Mouse (Mus musculus) bone marrow, adult 2 months (tissue): ENCODE results near the gene Vash1.

ENCODE experiments used
- CTCF ChIP-seq: fragments of 200-500 bp; IDR thresholded peaks from 2 replicates; pipeline ENCODE4 v1.5.1; 2011; ENCODE audit warnings: low read length, control low read depth; ENCODE audit not compliant: control insufficient read depth, insufficient read depth
- POLR2A ChIP-seq: fragments of 200-500 bp; IDR thresholded peaks from 2 replicates; pipeline ENCODE4 v1.6.1; 2011; ENCODE audit warnings: low read depth, mild to moderate bottlenecking, control low read depth, low read length, borderline replicate concordance; ENCODE audit not compliant: control insufficient read depth

DNA sequence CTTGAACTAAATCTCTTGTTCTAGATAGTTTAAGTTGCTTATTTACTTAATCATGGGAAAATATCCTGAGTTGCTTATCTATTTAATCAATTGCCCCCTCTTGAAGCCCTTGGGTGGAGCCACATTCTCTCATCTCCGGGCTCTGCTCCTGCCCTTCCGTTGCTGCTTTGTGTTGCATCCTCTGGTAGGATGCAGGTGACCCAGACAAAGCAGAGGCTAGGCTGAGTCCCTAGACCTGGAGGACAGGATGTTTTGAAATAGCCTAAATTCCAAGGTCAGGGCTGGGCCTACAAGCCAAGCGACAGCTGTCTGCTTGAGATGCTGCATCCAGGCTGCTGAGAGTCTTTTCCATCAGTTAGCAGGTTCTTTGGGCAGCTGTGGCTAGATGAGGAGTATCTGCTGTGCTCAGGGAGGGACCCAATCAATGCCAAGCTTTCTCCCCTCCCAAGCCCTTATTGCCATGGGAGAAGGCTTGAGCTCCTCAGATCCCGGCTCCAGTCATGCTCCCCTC lies 9.0 kb downstream of the Vash1 start:
- TF ChIP-seq CTCF = no peak
- TF ChIP-seq POLR2A = no peak
